Mouse (Mus musculus): ENCODE data around the gene Taok2.

The Taok2 gene

DNA sequence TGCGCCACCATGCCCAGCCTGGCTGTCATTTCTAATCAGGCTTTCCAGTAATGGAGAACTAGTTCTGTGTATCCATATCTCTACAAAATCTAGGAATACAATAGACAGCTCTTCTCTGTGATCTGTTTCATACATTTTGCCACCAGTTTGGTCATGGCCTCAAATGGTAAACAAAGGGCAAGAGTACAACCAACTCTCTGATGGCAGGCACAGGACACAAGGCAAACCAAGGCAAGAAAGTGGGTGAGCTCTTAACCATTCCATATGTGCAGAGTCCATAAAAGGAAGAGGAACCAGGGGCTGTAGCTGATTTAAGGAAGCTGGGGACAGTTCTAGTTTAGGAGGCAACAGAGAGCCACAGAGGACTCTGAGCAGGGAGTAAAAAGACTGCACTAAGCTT, 7.3 kb downstream of the Taok2 start:
- intact Hi-C loops (cut with DNase I), result no loop called here

DNA sequence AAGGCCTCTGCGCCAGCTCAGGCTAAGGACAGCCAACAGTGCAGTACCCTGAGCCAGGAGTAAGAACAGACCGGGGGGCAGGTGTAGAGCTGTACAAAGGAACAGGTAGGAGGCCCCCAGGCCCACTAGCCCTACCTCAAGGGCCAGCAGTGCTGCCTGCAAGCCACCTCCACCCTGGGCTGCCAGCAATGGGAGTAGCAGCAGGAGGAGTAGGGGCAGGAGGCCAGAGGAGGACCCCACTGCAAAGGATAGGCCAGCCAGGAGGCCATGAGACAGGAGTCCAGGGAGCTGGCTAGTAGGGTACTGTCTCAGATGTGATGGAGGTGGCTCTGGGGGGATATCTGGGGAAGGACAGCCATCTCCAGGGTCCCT, 14.0 kb downstream of the Taok2 start:
- intact Hi-C loops (cut with DNase I), result no loop called here

DNA sequence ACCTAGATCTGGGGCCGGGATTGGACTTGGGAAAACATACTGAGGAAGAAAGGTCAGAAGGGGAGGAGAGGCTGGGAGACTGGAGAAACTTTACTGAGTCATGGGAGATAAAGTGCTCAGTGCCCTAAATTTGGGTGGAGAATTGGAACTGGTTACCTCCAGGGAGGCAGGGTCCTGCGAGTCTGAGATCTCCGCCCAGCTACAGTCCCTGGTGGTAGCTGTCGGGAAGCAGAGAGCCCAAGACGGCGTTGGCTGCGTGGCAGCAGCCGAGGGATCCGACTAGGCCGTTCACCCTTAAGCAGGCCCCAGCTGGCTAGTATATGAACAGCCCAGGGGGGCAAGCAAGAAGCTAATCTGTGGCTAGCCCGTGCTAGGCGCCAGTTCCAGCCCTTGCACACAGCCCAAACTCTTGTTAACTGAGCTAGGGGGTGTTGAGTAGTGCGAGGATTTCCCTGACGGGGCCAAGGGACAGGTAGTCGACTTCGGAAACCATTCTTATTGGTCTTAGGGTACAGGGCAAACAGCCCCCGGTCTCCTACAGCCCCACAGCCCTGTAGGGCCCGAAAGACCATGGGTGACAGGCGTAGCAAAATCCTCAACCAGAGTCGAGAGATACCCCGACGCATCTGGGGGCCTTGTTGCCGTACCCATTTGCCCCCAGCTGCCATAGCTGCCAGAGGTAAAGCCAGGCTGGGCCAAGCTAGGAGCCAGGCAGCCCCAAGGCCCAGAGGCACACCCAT, 14.6 kb downstream of the Taok2 start:
- intact Hi-C loops (cut with DNase I), result no loop called here

DNA sequence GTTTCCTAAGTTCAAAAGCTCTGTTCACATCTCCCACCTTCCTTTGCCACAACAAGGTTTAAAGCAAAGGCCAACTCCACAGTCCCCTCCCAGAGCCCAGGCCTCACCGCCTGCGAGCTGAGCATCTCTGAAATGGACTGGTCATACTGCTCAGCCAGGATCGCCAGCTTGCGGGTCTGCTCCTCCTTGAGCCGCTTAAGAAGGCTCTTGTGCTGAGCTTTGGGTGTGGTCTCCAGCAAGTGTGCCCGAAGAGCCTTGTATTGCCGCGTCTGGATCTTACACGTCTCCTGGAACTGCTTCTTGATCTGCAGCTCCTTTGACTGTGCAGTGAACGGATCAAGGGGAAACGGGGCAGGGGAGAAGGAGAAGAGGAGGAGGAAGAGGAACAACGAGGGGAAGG, 16.5 kb downstream of the Taok2 start:
- intact Hi-C loops (cut with DNase I), result no loop called here

DNA sequence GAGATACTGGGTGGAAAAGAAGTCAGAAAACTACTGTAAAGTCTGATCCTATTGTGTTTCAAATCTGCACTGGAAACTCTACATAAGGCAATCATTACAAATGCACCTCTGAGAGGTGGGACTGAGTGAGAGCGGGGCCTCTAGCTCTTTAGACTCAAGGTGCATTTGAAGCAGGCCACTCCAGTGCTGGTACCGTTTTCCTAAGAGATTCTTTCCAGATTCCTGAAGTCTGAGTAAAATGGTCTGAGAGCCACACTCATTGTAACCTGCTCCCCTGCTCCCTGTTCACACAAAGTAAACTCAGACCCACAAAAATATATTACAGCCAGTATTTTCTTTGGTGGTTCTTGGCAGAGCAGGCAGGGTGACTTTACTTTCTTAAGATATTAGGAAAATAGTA, 17.0 kb downstream of the Taok2 start:
- intact Hi-C loops (cut with DNase I), result no loop called here

DNA sequence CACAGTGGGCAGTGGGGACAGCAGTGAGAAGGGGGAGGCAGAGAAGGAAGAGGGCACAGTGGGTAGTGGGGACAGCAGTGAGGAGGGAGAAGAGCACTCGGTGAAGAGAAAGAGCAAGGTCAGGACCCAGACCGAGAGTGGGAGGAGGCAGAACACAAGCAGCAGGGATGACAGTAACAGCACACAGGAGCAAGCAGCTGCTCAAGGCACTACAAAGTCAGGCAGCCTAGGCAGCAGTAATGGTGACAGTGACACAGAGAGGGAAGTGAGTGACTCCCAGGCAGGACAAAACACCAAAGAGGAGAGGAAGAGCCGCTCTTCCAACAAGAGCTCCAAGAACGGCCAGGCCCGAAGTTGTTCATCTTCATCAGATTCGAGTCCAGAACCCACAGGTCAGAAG, 20.7 kb downstream of the Taok2 start:
- intact Hi-C loops (cut with DNase I), result no loop called here

DNA sequence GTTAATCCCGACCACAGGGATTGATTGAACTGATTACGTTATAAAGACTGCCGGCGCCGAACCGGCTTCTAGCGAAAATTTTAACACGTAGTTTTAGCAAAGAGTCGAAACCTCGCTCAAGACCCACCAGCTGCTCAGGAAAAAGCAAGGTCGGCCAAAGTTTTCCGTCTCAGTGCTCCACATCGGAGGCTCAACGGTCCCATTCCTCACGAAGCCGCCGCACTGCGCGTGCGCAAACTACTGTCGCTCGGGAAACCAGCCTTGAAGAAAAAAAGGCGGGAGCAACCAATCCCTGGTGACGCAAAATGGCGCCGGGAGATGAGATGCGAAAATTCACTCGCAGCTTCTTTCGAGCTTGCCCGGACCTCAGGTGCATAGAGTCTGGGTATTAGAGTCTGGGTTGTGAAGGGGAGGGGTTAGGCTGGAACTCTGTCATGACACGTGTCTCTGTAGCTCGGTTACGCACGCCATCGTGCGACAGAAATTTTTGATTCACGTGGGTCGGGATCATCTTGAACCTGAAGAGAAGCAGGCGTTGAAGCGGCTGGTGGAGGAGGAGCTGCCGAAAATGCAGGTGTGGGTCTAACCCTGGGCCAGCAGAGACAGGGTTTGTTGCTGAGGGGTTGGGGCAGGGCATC, 22.2 kb downstream of the Taok2 start, which contains the start of gene Ino80e:
Gene Ino80e (minus strand): TSS at position 231 of the 638 bp plus-strand sequence.
- intact Hi-C loops (cut with DNase I), result no loop called here

DNA sequence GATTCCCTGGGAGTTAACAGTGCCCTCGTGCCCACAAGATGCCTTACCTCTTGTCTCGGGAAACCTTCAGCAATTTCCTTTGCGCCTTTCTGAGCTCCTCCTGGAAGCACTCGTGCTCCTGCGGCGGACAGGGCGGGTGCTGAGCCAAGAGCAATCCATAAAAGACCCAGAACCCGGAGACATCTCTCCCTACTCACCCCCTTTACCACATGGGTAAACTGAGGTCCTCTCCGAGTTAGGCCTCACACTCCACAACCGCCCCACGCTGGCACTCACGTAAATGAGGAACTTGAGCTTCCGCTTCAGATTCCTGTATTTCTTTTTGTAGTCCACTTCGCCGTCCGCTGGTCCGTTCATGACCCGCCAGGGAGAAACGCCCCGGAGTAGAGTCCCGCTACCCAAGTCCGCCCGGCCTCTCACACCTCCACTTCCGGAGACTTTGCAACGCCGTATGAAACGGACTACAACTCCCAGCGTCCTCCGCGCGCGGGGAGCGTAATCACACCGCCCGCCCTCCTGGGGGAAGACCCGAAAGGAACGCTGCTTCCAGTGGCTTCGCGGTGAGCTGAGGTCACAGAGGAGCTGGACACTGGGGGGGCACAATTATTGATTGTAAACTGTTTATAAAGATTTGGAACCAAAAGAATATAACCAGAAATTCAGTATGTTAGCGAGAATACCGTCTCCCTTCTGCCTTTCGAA, 22.9 kb downstream of the Taok2 start, which contains the start of gene Hirip3:
Gene Hirip3 (plus strand): TSS at position 544 of the 702 bp plus-strand sequence.
- intact Hi-C loops (cut with DNase I), result no loop called here

DNA sequence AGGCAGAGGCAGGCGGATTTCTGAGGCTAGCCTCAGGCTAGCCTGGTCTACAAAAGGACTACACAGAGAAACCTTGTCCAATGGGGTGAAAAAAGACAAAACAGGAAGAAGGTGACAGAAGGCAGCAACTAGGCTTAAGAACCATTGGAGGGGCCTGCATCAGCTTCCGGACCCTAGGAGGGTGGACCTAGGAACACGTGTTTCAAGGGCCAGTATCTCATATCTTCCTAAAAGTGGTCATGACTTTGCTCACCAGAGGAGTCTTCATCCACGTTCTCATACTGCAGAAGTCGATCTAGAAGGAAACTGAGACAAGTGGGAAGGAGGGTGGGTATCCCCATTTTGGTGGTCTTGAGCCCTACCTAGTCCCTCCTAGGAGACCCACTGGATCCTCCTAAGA, 23.5 kb downstream of the Taok2 start:
- intact Hi-C loops (cut with DNase I), result no loop called here

DNA sequence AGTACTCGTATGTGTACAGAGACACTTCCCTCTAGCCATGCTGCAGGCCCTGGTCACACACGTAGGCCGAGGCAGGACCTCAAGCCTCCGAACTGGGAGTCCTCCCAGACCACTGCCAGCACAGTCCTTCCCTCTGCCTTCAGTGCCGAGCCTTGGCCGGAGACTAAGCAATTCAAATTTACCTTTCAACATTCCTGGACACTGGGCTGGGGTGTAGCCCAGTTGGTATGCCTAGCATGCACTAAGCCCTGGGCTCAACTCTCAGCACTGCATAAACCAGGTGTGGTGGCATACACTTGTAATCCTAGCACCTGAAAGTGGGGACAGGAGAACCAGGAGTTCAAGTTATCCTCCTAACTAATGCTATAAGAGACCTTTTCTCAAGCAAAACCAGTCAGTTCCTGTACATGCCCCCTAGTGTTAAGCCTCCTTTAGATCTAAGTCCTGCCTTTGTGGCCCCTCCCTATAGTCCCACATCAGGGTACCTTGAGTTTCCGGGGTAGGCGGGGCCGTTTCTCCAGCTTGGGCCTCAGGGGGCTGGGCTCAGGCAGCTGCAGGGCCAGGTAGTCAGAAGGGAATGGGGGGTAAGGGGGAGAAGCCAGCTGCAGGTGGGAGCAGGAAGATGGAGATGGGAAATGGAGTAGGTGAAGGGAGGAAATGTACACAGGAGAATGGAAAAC, 27.6 kb downstream of the Taok2 start:
- intact Hi-C loops (cut with DNase I), result no loop called here

DNA sequence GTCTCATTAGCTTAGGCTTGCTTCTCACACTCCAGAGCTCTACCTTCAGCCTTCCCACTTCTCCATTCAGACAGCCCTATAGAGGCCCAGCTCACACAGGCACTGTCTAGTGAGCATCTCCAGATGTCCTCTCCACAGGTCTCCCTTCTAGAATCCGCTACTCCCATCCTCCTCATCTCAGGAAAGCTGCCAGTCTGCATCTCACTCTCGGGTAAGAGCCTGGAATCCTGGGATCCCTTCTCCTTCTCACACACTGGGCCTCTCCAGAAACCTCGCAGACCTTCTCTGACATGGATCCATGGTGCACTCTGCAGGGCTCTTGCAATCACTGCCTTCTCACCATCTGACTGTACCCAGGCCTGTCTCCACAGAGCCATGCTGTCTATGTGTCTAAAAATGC, 28.9 kb downstream of the Taok2 start:
- intact Hi-C loops (cut with DNase I), result no loop called here

DNA sequence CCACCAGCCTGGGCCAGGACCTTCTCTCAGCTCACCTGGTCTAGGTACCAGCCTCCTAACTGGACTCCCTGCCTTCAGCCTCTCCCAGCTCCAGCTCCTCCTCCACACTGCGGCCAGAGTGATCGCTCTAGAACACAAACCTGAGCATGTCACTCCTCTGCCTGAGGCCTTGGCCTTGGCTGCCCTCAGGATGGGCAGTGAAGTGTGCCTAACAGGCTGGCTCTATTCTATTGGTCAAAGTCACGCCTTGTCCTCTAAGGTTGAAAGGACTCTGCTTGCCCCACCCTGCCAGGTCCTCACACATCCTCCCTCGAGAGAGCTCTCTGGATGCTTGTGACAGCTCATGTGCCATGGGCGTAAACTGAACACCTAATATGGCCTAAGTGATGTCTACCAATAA, 31.0 kb downstream of the Taok2 start:
- intact Hi-C loops (cut with DNase I), result no loop called here

DNA sequence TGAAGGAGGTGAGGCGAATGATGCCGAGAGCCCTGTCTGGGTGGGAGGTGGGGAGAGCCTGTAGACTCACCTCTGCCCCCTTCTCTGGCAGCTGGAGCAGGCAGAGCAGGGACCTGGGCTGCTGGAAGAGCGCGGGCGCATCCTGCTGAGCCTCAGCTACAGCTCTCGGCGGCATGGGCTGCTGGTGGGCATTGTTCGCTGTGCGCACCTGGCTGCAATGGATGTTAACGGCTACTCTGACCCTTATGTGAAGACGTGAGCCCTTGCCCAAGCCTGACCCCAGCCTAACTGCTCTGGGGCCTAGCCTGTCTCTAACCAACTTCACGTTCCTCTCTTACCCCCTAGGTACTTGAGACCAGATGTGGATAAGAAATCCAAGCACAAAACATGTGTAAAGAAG, 33.3 kb downstream of the Taok2 start:
- intact Hi-C loops (cut with DNase I), result no loop called here

DNA sequence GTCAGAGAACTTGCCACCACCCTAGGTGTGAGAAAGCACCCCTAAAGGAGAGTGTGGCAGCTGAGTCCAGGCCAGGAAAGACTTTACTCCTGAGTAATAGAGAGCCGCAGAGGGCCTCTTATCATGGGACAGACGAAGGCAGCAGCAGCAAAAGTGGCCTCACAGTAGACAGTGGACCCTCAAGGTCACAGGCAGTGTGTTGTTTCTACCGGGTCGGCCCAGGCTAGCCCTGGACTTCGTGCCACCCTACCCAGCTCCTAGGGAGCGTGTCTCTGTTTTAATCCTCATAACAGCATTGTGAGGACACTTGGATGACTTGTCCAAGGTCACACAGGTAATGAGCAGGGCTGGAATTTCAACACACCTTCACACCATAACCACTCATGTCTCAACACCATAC, 34.3 kb downstream of the Taok2 start:
- intact Hi-C loops (cut with DNase I), result no loop called here

DNA sequence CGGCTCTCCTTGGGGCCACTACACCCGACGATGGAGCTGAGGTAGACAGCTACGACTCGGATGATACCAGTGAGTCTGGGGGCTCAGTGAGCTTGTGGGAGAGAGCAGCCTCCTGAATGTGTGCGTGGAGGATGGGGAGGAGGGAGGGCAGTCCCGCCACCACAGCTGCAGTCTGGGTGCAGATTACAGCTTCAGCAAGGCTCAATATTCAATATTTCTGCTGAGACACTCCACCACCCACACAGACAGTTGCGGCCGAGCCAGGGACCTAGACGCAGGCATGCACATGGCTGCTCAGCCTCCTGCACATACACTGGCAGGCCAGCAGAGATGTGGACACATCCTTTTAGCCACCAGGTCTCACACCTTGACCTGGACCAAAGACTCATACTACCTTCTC, 35.7 kb downstream of the Taok2 start:
- intact Hi-C loops (cut with DNase I), result no loop called here

DNA sequence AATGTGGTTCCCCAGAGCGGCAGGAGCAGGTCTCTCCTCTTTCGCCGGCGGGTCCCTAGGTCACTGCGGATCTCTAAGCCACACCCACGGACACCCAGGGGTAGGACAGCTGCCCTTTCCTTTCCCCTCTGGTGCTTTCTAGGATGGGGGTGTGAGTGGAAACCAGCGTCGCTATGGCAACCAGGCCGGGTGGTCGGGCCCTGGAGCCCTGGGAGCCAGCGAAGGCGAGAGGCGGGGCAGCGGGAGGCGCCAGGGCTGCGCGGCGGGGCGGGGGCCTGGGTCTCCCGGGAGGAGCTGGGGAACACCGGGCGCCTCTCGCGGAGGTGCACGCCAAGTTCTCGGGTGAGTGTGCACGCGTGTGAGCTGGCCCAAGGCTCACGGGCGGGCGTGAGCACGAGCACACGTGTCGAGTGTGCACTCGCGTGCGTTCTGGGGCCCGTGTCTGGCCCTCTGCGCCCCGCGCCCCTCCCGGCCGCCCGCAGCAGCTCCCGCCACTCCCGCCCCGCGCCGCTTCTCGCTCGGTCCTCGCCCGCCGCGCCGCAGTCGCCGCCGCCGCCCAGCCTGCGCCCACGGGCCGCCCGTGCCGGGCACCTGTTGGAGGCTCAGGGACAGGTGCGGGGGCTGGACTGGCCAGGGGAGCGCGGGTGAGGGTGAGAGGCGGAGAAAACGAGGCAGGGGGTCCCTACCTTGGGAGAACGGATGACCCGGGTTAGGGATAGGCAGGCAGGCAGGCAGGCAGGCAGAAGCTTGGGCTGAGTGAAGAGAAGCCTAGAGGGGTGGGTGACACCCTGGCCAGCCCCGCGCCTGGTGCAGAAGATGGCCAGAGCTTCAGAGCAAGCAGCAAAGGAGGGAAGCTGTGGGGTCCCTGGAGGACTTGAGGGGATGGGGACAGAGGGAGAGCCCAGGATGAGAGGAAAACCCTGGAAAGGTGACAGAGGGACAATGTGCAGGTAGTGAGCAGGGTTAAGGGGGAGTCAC, 36.8 kb downstream of the Taok2 start:
- intact Hi-C loops (cut with DNase I), result no loop called here

DNA sequence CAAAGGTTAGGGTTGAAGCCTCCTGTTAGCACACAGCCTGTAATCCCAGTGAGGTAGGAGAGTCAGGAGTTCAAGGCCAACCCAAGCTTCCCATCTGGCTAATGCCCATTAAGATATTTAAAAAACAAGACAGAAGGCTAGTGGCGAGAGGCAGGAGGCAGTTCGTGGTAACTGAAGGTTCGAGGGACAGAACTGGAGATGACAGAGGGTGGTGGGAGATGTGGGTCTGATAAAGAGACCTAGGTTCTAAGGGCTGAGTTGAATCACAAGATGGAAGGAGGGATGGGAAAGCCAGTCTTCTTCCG, 37.4 kb downstream of the Taok2 start, which contains the start of gene Doc2a:
Gene Doc2a (plus strand): TSS at position 301 of the 305 bp plus-strand sequence.
- intact Hi-C loops (cut with DNase I), result no loop called here

DNA sequence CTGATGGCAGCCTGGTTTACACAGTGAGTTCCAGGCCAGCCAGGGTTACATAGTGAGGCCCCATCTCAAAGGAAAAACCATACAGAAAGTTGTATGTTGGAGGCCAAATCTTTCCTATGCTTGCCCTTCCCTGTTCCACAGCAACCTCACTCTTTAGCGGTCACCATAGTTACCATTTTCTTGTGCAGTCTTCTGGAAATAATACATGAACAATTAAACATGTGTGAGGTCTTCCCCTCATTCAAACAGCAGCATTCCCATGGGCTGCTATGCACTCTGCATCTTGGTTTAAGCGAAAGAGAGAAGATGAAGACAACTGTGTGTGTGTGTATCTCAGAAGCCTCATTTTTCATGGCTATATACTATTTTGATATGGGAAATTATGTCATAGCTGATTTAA, 39.0 kb downstream of the Taok2 start:
- intact Hi-C loops (cut with DNase I), result no loop called here

DNA sequence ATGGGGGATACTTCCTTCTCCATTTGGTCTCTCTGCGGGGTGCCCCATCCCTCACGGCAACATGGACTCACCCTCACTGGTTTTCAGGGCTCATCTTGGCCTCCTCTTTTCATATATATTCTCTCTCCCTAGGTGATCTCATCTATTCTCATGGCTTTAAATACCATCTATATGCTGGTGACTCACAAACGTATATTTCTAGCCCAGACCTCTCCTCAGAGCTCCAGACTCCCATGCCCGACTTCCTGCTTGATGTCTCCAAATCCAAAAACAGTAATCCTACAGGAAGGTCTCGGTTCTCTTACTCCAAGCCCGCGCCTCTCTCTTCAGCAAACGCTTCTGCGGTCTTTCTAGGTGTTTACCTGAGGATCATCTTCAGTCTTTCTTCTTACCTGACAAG, 41.2 kb downstream of the Taok2 start:
- intact Hi-C loops (cut with DNase I), result no loop called here

DNA sequence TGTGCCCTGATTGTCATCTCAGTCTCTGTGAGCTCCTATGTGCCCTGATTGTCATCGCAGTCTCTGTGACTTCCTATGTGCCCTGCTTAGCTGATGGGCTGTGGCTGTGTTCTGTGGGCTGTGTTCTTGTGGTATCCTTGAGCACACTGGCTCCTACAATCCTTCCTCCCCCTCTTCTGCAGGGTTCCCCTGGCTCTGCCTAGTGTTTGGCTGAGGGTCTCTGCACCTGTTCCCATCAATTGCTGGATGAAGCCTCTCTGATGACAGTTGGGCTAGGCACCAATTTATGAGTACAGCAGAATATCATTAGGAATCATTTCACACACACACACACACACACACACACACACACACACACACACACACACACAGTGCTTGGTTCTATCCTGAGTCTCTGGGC, 51.2 kb downstream of the Taok2 start:
- intact Hi-C loops (cut with DNase I), result no loop called here
